Mouse (Mus musculus): ENCODE results near the gene Gsx1.

DNA sequence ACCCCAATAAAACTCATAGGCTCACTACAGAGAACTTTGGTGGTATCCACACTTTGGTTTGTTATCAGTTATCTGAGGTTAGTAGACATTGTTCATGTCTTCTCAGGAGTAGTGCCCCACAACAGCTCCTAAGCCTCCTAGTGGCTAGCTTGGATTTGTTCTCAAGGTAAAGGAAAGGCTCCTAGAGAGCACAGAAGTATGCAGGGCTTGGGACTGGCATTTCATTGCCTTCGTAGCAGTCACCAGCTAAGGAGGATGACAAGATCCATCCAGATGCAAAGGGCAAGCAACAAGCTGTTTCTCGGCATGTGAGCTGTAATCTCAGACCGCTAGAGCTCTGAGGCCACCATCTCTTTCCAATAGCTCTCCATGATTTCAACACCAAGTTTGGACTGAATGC, 14.4 kb upstream of the Gsx1 start:
- no peak for TF ChIP-seq SMC3 (IDR thresholded peaks at IDR 0.05; ENCODE audit: low read depth, low read length)
- TF ChIP-seq MAX (IDR thresholded peaks at IDR 0.05; ENCODE audit: low read length): no peak
- no peak for TF ChIP-seq RCOR1 (conservative IDR thresholded peaks at IDR 0.05; ENCODE audit: low read depth, low read length)
- no peak for TF ChIP-seq POLR2A (IDR thresholded peaks at IDR 0.05; ENCODE audit: low read depth, low read length)
- TF ChIP-seq MAFK (IDR thresholded peaks at IDR 0.05; ENCODE audit: insufficient replicate concordance, low read length): no peak
- TF ChIP-seq HCFC1 (IDR thresholded peaks at IDR 0.05; ENCODE audit: low read depth, low read length): no peak
- TF ChIP-seq EP300 (IDR thresholded peaks at IDR 0.05; ENCODE audit: low read length): no peak
- TF ChIP-seq ELF1 (IDR thresholded peaks at IDR 0.05; ENCODE audit: low read depth, low read length): no peak
- no peak for TF ChIP-seq NRF1 (IDR thresholded peaks at IDR 0.05; ENCODE audit: low read depth, low read length)
- TF ChIP-seq CTCF (conservative IDR thresholded peaks at IDR 0.05 in 1 of 2, IDR thresholded peaks at IDR 0.05 in 1 of 2; ENCODE audit: low read depth in 2 of 2, low read length in 2 of 2): peak in 1 of 2 experiments; percentile 11; a peak in 1 of 4 replicates
- TF ChIP-seq USF2 (conservative IDR thresholded peaks at IDR 0.05; ENCODE audit: low read depth, low read length): no peak
